Mouse (Mus musculus): ENCODE data around the gene Creb3l2. TPM values are rescaled to one million over a fixed set of nuclear protein-coding genes. Genes with fewer than 3 reads are reported as not detected.

The Creb3l2 gene
- total RNA-seq, 2 experiments from 2014 or later: 10.9 to 14.1 TPM

DNA sequence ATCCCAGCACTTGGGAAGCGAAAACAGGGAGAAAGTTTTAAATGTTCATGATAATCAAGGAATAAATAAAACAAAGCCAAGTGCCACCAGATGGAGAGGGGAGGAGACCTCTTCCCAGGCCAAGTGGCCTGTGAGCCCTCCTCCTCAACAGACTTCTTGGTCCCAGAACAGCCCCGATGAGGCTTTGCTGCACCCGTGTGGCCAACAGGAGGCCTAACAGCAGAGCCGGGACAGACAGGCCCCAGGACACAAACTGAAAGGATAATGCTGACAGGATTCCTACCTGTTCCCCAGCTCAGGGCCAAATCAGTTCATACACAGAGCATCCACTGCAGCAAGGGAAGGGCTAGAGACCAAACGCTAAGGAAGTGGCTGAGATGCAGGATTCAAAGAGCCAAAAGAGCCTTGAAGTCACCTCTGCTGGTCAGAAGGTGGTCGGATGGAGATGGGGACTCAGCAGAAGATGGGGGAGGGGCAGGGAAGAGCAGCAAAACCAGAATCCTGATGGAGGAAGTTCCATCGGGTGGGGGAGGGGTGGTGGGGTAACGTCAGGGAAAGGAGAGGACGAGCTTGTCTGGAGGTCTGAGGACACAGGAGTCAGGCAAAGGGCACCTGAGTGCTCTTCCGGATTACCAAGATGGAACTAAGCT is 90.1 kb downstream of the Creb3l2 start:
- TF ChIP-seq CTCF (IDR thresholded peaks at IDR 0.05): peak; percentile 85
- H3K27ac ChIP-seq: no peak overlapping the region
- no peak overlapping the region for H3K4me3 ChIP-seq
- intact Hi-C loops (cut with DNase I): loop anchor here (1.0 to 5.0 kb wide), 2 partner anchors 255 to 300 kb away; no protein-coding TSS in a partner anchor
- DNase-seq: peak; percentile 67

DNA sequence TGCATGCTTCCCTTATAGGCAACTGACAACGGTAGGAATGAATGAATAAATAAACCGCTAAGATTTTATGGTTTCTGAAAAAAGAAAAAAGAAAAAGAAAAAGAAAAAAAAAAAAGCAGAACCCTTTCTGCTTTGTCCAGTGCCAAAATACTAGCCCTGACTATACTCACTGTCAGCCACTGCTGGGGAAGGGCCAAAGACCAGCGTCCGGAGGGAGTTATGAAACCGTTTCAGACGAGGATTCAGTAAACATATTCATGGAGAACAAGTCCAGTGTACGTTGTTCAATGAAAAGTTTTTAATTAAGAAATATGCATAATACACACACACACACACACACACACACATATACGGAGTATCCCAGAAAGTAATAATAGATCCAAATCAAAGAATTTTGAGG is 91.6 kb downstream of the Creb3l2 start:
- H3K4me3 ChIP-seq: no peak overlapping the region
- no peak overlapping the region for H3K27ac ChIP-seq
- peak; percentile 65 for DNase-seq
- no peak for TF ChIP-seq CTCF (IDR thresholded peaks at IDR 0.05)
- intact Hi-C loops (cut with DNase I): loop anchor here (5.0 kb wide), 1 partner anchor 298 kb away; no protein-coding TSS in a partner anchor

DNA sequence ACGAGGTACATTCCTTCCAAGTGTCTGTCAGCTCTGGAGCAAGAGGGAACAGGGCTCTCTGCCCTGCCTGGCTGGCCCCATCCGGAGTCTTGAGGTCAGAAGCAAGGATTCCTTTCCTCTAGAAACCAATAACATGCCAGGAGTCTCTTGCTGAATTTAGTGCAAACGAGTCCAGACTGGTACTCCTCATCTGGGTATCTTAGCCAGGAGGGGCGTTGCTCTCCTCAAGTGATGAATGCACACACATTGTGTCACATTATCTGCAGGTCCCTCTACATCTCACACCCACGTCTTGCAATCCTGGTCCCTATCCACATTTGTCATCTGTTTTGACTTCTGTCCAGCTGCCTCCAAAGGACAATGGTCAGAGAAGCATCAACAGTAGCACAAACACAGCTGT is 94.3 kb downstream of the Creb3l2 start:
- H3K27ac ChIP-seq: no peak overlapping the region
- peak; percentile 32 for DNase-seq
- intact Hi-C loops (cut with DNase I): no loop called here
- no peak overlapping the region for H3K4me3 ChIP-seq
- no peak for TF ChIP-seq CTCF (IDR thresholded peaks at IDR 0.05)

DNA sequence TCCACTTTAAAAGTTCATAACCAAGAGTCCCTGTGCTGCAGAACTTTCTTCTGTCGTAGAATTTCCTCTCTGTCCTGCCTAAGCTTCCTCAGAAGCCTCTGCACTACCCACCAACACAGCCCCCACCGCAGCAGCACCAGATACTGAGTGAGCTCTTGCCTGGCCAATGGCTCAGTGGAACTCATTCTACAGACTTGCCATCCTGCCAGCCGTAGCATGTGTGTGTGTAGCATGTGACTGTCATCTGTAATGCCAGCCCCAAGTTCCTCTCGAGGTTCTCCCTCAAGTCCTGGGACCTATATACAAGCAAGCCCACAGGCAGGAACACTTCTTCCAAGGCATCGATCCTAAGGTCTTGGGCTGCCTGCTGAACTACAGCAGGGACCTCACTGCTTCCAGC is 103.9 kb downstream of the Creb3l2 start:
- DNase-seq: no peak
- intact Hi-C loops (cut with DNase I): no loop called here
- H3K4me3 ChIP-seq: no peak overlapping the region
- TF ChIP-seq CTCF (IDR thresholded peaks at IDR 0.05): no peak
- H3K27ac ChIP-seq: no peak overlapping the region

DNA sequence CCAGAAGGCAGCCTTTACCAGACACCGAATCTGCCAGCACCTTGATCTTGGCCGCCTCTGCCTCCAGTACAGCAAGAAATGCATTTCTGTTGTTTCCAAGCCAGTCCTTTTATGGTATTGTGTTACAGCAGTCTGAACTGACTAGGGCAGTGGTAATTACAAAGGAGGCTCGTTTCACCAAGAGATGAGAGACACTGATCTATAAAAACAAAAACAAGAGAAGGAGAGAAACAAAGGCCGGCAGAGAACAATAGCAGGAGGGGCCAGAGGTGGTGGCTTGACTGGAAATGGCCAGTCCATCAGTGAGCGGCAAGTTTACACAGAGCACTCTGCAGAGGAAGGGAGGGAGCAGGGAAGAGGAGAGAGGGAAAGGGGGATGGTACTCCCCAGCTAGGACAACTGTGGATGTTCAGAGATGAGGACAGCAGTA is 105.1 kb downstream of the Creb3l2 start:
- no peak for TF ChIP-seq CTCF (IDR thresholded peaks at IDR 0.05)
- no peak overlapping the region for H3K27ac ChIP-seq
- no peak overlapping the region for H3K4me3 ChIP-seq
- intact Hi-C loops (cut with DNase I): no loop called here
- DNase-seq: no peak

DNA sequence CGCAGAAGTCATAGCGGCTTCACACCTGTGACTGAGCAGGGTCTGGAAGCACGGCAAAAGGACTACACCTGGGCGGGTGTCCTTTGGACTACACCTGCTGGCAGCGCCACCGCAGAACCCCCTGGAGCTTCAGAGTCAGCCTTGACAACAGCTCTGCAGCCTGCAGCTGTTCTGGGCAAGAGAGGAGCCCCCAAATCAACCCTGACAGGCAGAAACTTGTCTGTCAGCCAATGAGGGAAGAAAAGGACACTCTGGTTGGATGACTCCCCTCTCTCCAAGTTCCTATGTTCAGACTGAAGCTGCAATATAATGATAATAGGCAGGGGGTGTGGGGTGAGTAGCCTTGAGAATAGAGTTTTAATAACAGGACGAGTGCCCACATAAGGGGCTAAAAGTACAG is 105.6 kb downstream of the Creb3l2 start:
- Histone ChIP-seq H3K27ac (no peak overlapping the region), H3K4me3 (no peak overlapping the region)
- intact Hi-C loops (cut with DNase I): no loop called here
- DNase-seq: no peak
- no peak for TF ChIP-seq CTCF (IDR thresholded peaks at IDR 0.05)

DNA sequence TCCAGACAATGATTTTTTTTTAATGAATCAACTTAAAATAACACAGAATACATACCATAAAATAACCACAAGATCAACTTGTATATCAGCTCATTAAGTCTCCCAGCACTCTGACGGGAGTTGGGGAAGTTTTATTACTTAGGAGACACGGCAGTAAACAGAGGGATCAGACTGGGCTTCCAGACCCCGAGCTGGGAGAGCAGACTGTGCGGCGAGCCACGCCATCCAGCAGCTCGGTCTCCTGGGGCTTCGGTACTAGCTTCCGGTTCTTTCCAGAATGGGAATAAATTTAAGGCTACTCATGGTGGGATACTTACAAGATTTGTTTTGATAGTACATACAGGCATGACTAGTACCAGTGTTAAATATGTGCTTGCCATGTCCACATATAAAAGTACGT is 109.1 kb downstream of the Creb3l2 start:
- H3K27ac ChIP-seq: no peak overlapping the region
- intact Hi-C loops (cut with DNase I): no loop called here
- no peak for DNase-seq
- H3K4me3 ChIP-seq: no peak overlapping the region
- TF ChIP-seq CTCF (IDR thresholded peaks at IDR 0.05): no peak

DNA sequence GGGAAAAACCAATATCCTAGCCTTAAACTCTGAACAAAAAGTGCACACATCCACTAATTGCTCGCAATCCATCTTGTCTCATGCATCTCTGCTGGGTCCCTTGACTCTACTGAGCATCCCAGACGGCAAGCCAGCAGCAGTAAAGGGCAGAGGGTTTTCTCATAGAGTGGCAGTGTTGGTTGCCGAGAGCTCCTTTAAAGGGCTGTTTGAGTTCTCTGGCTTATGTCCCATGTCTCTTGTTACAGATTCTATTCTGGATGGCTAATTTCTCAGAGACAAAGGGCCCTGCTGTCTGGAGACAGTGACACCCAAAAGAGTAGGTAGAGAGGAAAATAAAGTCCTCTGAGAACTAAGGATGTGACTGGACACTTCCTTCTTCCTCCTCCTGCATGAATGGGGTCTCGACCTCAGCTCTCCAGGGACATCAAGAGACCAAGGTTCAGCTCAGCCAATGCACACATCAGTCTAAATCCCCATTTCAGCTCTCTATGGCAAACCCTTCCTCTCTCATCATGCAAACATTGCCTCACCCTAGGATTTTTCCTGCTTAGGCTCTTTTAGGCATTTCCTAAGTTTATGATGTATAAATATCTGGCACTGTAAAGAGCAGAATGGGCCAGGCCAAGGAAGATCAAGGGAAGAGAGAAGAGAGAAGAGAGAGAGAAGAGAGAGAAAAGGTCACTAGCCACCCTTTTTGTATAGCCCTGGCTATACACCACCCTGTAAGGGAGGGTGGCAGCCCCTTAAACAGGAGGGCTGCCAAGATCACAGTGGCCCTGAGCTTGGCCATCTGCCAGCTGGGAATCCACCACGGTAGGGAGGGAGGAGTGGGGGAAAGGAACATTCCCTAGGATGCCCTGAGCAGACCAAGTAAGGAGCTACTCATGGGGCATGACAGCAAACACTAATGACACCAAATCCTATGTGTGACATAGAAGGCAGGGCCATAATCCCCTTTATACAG is 111.8 kb downstream of the Creb3l2 start:
- intact Hi-C loops (cut with DNase I): no loop called here
- 0 out of 2 replicates have a peak overlapping the region, but pooled peaks have one; percentile 2 for H3K27ac ChIP-seq
- H3K4me3 ChIP-seq: no peak overlapping the region
- TF ChIP-seq CTCF (IDR thresholded peaks at IDR 0.05): no peak
- no peak for DNase-seq

DNA sequence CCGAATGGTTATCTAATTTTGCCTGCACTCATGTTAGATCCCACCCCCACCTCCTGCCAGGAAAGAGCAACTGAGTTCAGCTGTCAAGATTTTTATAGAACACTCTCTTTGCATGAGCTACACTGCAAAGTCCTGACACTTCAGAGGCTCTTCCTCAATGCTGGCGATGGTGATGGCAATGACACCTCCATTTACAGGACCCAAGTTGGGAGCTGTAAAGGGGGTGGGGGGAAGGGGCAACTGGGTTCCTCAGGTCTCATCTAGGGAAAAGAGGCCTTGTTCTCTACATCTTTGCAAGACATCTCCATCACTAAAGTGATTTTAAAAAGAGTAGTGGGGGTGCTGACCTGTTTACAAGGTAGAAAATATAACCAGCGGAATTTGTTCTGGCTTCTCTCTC is 112.6 kb downstream of the Creb3l2 start:
- no peak for DNase-seq
- no peak overlapping the region for H3K27ac ChIP-seq
- TF ChIP-seq CTCF (IDR thresholded peaks at IDR 0.05): no peak
- intact Hi-C loops (cut with DNase I): no loop called here
- H3K4me3 ChIP-seq: no peak overlapping the region

DNA sequence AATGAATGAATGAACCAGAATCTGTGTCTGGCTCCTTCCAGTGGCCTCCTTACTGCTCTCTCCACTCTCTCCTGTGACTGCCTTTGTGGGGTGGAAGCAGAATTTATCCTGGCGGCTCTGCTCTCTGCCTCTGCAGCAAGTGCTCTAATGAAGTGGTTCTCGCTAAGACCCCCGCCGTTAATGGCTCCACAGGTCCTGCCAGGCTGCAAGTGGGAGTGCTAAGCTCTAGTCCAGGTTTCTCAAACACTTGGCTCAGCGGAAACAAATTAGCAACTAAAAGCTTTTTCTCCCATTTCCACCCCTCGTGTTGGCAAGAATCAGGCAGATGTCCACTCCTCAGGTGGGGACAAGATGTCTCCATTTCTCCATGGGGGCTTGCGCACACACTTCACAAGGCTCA is 113.3 kb downstream of the Creb3l2 start:
- no peak overlapping the region for H3K4me3 ChIP-seq
- no peak for DNase-seq
- H3K27ac ChIP-seq: no peak overlapping the region
- TF ChIP-seq CTCF (IDR thresholded peaks at IDR 0.05): no peak
- intact Hi-C loops (cut with DNase I): no loop called here

DNA sequence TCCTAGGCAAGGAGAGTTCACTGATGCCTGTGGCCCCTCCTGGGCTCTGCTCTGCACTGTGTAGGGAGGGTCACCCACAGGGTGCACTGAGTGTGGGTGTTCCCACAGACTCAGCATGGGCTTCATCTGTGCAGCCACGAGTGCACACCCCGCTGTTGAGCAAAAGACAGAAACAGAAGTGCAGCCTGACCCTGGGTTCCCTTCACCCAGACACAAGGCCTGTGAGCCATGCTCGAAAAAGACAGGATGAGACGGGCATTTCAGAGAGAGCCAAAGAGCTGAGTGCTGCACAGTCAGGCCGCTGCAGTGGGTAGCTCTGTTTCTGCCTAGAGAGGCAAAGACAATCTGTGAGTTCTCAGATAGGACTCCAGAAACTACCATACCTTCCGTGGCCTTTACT is 114.4 kb downstream of the Creb3l2 start:
- H3K4me3 ChIP-seq: no peak overlapping the region
- no peak for DNase-seq
- no peak for TF ChIP-seq CTCF (IDR thresholded peaks at IDR 0.05)
- H3K27ac ChIP-seq: peak overlapping the region; percentile 31; the same call in 1 of the 2 replicates
- intact Hi-C loops (cut with DNase I): no loop called here

DNA sequence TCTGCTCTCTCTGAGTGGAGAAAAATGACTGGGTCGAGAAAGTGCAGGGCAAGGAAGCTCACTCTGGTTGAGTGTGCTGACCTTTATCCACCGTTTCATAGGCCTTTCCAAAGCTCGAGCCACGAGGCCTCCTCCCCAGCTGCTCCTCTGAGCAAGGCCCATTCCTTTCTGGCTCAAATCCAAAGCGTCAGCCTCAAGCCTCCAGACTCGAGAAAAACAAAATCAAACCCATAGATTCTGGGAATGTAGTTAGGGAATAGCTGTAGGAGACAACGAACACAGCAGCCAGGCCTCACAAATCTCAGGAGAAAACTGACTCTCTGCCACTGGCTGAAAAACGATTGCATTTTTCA is 115.4 kb downstream of the Creb3l2 start:
- intact Hi-C loops (cut with DNase I): no loop called here
- no peak overlapping the region for H3K4me3 ChIP-seq
- peak overlapping the region; percentile 38 for H3K27ac ChIP-seq
- TF ChIP-seq CTCF (IDR thresholded peaks at IDR 0.05): no peak
- peak; percentile 40 for DNase-seq

DNA sequence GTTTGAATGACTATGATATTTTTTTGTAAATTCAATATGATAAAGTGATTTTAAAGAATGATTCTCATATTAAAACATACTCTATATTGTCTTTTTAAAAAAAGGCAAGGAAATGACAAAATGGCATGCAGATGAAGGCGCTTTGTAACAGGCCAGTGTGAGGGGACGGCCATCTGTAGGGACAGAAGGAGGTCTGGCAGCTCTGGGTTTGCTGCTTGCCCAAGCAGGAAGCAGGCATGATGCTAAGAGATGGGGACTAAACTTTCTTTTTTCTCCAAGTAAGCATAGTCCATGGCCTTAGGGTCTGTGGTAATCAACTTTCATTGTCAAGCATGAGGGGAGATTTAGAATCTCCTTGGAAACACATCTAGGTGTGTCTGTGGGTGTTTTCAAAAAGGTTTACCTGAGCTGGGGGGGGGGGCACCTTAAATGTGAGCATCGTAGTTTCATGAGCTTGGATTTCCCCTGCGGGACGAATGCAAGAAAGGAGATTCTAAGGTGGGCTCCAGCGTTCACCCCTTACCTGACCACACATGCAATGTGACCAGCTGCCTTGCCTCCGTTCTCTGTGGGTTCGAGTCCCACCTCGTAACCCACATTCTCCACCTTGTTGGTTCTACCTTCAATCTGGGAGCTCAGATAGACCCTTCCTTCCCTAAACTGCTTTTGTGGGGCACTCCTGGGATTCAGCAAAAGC is 115.9 kb downstream of the Creb3l2 start:
- no peak for DNase-seq
- intact Hi-C loops (cut with DNase I): no loop called here
- peak overlapping the region; percentile 38 for H3K27ac ChIP-seq
- H3K4me3 ChIP-seq: no peak overlapping the region
- no peak for TF ChIP-seq CTCF (IDR thresholded peaks at IDR 0.05)

Data from gastrocnemius, adult 2 months (tissue).